Mouse (Mus musculus) right cerebral cortex, adult 18-20 months (tissue): ENCODE measurements at regions not wholly inside any gene's neighbourhood (a gene's known extent, or its start where the extent isn't known, plus 50 kb on each side); places are given as distances from the start of the nearest gene placed in this dataset.
"Not testable (repeated sequence)": the region's sequence is repeated elsewhere in the genome, so short reads cannot be mapped to it uniquely, and the experiment has no call there.

Experiments used
- DNase-seq: peaks from one replicate; pipeline ENCODE4 v3.0.0; 2022; ENCODE audit warnings: mixed read lengths

GRCm38 (mm10) chr8:56932421-56932820, 381.5 kb downstream of the Fbxo8 start:
- no peak for DNase-seq

- no peak for DNase-seq
Measured at GRCm38 (mm10) chr8:56962186-56962585, 358.6 kb upstream of the Hand2 start.

GRCm38 (mm10) chr8:56970311-56970710, 350.5 kb upstream of the Hand2 start:
- no peak for DNase-seq

- no peak for DNase-seq
Measured at GRCm38 (mm10) chr8:56978994-56979393, 341.8 kb upstream of the Hand2 start.

GRCm38 (mm10) chr8:56979416-56979815, 341.4 kb upstream of the Hand2 start:
- no peak for DNase-seq

GRCm38 (mm10) chr8:57010318-57011024, 310.3 kb upstream of the Hand2 start:
- DNase-seq, result no peak

- DNase-seq, result peak; percentile 2
Measured at GRCm38 (mm10) chr8:57013813-57014320, 306.9 kb upstream of the Hand2 start.

GRCm38 (mm10) chr8:57016329-57016728, 304.5 kb upstream of the Hand2 start:
- DNase-seq, result no peak

- not testable (repeated sequence) for DNase-seq
Measured at GRCm38 (mm10) chr8:57028096-57028495, 292.7 kb upstream of the Hand2 start.

- no peak for DNase-seq
Measured at GRCm38 (mm10) chr8:57048490-57048889, 272.3 kb upstream of the Hand2 start.

GRCm38 (mm10) chr8:57048909-57049308, 271.9 kb upstream of the Hand2 start:
- DNase-seq, result no peak

- no peak for DNase-seq
Measured at GRCm38 (mm10) chr8:57052661-57053060, 268.1 kb upstream of the Hand2 start.

GRCm38 (mm10) chr8:57076995-57077394, 243.8 kb upstream of the Hand2 start:
- DNase-seq, result no peak

- DNase-seq, result no peak
Measured at GRCm38 (mm10) chr8:57086811-57087210, 234.0 kb upstream of the Hand2 start.

- no peak for DNase-seq
Measured at GRCm38 (mm10) chr8:57092403-57092802, 228.4 kb upstream of the Hand2 start.

GRCm38 (mm10) chr8:57095169-57095568, 225.6 kb upstream of the Hand2 start:
- no peak for DNase-seq

- not testable (repeated sequence) for DNase-seq
Measured at GRCm38 (mm10) chr8:57110765-57111402, 209.9 kb upstream of the Hand2 start.

GRCm38 (mm10) chr8:57111403-57111771, 209.4 kb upstream of the Hand2 start:
- DNase-seq, result no peak

GRCm38 (mm10) chr8:57113915-57114314, 206.9 kb upstream of the Hand2 start:
- no peak for DNase-seq

GRCm38 (mm10) chr8:57115303-57115702, 205.5 kb upstream of the Hand2 start:
- no peak for DNase-seq

GRCm38 (mm10) chr8:57134041-57134440, 186.7 kb upstream of the Hand2 start:
- no peak for DNase-seq

GRCm38 (mm10) chr8:57134726-57135125, 186.1 kb upstream of the Hand2 start:
- no peak for DNase-seq

GRCm38 (mm10) chr8:57148036-57148435, 172.7 kb upstream of the Hand2 start:
- DNase-seq, result no peak

- DNase-seq, result no peak
Measured at GRCm38 (mm10) chr8:57191153-57191552, 129.6 kb upstream of the Hand2 start.
